Mouse (Mus musculus) liver, adult 2 months (tissue): ENCODE data around the gene Gclc.

Experiments
- CTCF ChIP-seq: fragments of 200-500 bp; IDR thresholded peaks from 2 replicates; pipeline ENCODE4 v1.5.1; 2011; ENCODE audit warnings: low read depth, low read length, control low read depth
- POLR2A ChIP-seq: fragments of 200-500 bp; IDR thresholded peaks from 2 replicates; pipeline ENCODE4 v1.6.1; 2011; ENCODE audit warnings: low read length, control low read depth; ENCODE audit not compliant: insufficient read depth; ENCODE audit errors: extremely low read depth

GRCm38 (mm10) chr9:77755403-77755784, 1.1 kb downstream of the Gclc start:
- TF ChIP-seq CTCF (no peak), POLR2A (no peak)
